Mouse (Mus musculus) fibroblast of lung, adult 2 months (primary cell): ENCODE results near the gene Plcd3.

Experiments
- DNase-seq: peaks from one replicate; pipeline ENCODE4 v3.0.0-alpha.2; 2011; ENCODE audit warnings: low read depth

Gene Plcd3

DNA sequence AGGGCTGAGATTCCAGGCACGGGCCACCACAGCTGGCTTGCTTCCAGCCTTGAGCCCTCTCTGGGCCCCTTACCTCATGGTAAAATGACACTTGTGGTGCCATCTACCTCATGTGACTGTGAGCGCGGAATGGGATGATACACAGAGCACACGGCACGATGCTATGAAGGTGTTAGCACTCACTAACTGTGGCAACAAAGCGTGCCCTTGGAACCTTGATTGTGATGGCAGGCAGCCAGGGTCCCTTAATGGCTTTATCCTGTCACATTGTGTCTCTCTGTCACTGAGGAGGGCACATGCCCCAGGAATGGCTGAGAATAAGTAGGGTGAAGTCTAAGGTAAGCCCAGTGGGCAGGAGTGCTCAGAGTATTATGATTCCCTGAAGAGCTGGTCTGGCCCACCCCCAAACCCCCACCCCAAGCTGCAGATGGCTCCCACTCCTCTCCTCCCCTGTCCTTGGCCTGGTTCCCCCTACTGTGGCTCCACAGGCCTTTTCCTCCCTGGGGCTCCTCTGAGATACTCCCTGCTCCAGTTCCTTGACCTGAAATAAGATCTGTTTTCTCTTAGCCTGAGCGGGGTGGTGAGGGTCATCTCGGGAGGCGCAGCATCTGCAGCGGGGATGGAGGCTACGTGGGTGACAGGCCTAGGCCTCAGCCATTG, 2.8 kb downstream of the Plcd3 start:
- DNase-seq, result no peak

DNA sequence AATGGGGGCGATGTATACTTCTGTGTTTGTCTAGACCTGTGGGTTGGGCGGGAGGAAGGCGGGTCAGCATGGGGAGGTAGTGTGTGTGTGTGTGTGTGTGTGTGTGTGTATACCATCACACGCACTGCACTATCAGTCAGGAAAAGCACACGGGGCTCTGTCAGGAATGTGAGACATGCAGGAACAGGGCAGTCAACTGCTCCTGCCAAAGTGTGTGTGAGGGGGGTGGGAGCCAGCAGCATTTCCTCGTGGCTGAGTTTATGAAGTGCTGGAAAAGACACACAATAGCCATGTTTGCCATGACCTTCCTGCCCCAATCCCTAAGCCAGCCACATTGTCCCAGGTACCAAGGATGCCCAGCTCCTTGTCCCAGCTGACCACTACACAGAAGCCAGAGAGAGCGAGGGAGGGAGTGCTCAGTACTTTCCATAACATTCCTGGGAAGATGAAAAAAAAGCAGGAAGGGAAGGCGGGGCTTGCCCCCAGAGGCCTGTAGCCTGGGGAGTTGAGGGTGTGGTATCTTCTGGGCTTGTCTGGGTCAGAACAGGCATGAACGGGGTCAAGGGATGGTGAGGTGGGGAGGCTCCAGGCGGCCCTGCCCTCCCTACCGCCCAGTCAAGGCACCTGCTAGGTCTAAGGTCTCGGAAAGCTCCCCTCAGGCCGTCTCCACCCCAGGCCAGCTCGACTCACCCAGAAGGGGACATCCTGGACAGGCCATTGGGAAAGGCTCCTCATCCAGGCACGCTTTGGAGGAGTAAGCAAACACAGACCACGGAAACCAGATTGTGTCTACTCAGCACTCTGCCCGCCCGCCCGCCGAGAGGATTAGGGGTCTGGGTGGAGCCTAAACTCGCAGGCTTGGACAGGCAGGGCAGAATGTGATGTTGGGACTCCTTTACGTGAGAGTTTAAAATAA, 4.2 kb downstream of the Plcd3 start:
- DNase-seq, result no peak

DNA sequence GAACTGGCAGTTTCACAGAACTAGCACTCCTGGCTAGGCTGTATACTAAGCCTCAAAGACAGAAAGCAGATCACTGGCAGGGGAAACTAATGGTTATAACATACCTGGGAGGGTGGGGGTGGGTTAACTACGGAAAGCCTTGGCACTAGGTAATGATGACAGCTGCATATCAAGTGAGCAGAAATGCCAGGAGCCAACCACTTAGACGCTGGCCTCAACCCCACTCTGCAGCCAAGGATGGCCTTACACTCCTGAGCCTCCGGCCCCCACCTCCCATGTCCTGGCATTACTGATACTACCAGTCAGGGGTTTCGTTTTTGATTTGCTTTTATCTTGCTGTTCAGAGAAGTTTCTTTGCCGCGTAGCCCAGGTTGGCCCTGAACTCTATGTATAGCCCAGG, 5.7 kb downstream of the Plcd3 start:
- no peak for DNase-seq

DNA sequence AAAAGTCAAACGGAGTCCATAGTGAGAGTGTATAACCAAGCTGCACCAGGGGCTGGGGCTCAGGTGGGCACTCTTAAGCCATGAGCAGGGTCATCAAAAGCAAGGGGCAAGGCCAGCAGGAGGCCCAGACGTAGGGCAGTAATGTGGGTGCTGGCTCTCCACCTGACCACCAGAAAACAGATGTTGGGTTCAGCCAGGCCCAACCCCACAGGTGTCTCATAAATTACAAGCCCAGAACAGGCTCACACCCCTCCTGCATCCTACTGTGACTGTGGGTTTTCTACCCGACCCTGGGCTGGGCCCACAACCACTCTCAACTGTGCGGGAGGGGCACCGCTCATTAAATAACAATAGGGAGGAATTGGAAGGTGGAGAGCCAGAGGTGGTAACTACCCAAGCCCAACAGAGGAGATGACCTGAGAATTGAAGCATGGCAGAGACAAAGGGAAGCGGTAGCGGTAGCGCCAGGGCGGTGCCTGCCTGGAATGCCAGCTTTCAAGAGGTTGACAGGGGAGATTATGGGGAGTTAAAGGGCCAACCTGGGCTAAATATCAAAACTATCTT, 6.3 kb downstream of the Plcd3 start:
- no peak for DNase-seq

DNA sequence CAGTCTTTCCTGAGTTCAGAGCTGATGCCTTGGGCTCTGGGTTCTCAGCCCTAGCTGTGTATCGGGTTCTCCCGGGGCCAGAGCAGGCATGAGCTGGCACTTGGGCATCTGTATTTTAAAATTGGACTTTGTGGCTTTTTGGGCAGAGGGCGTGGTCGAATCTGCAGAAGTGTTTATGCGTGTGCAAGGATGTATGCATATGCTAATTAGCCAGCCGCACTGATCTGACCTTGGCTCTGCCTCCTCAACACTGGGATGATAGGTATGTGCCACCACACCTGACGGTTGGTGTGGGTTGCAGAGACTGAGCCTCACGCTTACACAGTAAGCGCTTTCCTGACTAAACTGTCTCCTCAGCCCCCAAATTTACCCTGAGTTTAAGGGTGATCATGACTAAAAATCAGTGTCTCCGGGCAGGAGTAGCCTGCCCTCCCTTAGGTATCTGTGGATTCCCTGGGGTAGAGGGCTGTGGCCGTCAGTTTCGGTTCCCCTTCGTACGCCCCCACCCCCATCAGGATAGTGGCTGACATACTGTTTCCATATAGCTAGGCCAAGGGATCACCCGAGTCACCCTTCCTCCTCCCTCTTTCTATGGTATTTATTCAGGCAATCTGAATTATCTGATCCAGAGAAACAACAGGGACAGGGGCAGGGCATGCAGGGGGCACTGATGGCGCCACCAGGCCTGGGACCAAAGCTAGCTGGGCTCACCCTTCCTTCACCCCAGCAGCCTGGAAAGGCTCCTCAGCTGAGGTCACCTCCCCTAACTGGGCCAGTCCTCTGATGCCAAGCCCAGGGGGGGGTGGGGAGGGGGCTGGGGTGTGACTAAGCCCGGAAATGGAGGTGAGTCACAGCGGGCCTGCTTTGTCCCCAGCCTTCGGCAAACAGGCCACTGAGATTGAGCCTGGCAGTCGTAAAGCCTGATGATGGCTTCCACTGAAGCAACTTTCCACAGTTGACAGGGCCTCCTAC, 7.3 kb downstream of the Plcd3 start:
- DNase-seq, result peak; percentile 52

- DNase-seq, result no peak
Measured at GRCm38 (mm10) chr11:103093306-103093705, 8.2 kb downstream of the Plcd3 start.

GRCm38 (mm10) chr11:103081631-103082030, 19.8 kb downstream of the Plcd3 start:
- no peak for DNase-seq

DNA sequence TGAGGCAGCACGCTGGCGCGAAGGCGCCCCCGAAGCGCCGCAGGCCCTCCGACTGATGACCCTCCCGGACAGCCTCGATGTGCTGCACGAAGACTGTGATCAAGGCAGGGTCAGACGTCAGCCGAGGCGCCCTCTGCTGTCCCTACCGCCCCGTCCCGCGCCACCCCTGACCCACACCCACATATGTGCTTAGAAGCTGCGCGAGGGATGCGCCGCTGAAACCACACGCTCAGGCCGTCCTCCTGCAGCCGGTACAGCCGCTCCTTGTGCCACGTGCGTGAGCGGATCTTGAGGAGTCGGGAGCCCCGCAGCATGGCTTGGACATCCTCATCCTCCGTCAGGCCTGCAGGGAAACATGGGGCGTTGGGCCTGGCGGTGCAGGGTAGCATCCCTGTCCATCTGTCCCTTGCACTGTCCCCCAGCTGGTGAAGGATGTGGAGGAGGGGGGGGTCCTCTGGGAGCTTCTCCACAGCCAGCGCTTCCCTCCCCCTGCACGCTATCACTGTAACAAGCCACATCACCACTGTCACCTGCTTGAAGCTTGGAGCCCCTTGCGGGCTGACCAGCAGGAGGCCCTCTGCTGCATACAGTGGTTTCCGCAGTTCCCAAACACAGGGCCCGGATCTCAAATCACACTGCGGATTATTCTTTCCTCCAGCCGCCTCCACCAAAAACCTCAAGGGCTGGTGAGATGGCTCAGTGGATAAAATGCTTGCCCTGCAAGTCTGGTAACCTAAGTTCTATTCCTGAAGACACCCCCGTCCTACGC, 21.0 kb downstream of the Plcd3 start:
- DNase-seq, result no peak

DNA sequence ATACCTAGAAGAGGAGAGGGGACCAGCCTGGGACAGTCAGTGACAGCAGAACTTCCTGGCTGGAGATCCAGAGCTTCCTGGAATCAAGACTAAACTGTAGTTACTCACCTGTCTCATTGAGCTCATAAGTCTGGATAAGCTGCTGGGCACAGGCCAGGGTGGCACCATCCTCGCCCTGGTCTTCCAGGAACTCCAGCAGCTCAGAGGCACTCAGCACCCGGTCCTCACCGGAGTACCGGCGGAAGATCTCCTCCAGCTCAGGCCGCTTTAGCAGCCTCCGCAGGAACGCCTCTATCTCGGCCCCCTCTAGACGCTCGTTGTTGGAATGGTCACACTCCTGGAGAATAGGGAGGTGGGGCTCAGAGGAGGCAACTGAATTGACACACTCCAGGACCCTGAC, 23.3 kb downstream of the Plcd3 start:
- DNase-seq, result no peak

- no peak for DNase-seq
Measured at GRCm38 (mm10) chr11:103076581-103076980, 24.9 kb downstream of the Plcd3 start.

DNA sequence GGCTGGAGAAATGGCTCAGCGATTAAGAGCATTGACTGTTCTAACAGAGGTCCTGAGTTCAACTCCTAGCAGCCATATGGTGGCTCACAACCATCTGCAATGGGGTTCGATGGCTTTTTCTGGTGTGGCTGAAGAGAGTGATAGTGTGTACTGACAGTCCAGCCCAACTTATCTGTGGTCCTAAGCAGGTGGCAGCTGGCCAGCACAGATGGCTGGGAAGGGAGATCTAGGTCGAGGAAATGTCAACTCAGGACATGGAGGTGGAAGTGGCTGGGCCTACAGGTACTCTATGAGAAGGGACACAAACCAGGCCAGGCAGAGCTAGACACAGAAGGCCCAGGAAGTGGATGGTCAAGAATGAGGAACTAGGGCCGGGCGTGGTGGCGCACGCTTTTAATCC, 25.4 kb downstream of the Plcd3 start:
- no peak for DNase-seq

DNA sequence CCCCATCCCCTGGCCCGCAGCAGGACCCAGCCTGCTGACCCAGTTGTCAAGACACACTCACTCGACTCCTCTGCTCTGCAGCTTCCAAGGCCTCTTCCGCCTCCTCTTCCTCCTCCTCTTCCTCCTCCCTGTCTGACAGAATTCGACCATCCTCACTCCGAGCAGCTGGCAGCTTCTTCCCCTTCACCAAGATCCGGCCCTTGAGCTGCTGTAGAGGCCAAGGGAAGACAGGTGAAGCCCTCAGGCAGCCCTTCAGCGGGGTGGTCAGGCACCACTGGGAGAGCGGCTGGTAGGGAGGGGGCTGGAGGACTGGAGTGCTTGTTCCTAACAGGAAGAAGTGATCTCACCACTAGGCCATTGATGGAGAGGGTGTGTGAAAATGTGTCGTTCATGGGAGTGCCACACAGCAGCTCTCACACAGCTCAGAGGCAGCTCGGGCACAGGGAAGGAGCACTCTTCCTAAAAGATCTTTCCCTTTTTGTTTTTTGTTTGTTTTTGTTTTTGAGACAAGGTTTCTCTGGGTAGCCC, 26.6 kb downstream of the Plcd3 start:
- no peak for DNase-seq

DNA sequence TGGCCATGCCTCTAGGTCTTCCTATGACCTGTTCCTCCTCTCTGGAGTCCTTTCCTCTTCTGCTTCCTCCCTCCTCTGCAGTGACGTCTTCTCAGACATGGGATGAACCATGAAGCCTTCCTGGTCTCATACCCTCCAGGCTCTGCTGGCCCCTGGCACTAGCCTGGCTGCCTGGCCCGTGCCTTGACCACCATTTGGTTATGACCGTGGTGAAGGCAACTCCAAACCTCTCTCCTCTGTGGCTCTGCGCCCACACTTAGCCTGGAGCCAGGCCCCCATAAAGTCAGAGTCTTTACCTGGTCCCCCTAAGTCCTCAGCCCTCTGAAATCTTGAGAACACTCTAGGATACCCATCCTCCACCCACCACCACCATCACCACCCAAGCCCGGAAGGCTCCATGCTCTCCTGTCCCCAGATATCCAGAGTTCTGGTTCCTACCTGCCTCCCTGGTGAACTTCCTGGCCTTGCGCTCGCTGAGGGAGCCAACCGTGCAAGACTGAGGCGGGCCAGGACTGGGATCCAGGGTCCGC, 27.3 kb downstream of the Plcd3 start:
- no peak for DNase-seq

- DNase-seq, result no peak
Measured at GRCm38 (mm10) chr11:103073671-103074070, 27.8 kb downstream of the Plcd3 start.

DNA sequence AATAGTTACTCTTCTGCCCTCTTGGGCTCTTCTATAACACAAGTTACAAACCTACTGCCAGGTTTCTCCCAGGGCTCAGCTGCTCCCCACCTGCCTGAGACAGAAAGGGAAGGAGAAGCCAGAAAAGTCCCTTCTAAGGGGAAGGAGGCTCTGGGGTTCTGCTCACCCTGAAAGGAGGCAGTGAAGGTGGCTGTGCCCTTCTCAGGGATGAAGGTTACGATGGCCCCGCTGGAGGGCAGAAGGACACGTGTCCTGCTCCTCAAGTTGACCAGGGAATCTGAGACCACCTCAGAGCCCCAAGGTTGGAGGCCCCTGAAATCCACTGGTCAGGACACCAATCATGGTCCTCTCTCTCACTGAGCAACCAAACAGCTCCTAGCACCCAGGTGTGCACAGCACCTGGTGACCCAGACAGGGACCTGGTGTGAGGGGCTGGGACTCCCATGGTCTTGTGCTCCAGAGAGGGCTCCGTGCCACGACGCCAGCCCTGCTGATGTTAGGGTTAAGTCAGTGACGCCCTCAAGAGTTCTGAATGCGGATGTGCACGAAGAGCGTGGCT, 31.1 kb downstream of the Plcd3 start:
- DNase-seq, result no peak

DNA sequence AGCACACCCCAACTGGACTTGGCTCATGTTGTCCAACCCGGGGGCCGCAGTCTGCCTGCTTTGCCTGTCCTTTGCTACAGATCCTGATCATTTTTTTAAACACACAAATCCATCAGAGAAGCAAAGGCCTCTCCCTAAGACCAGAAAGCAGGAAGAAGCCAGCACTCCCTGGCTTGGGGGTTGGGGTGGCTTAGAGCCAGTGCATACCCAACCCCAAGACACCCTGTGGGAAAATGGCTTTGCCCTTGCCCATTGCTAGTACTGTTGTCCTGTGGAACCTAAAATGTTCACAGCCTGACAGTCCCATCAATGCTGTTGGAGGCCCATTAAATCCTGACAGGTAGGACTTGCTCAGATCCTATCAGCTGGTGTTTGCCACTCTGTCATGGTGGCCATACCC, 31.7 kb downstream of the Plcd3 start:
- no peak for DNase-seq

- no peak for DNase-seq
Measured at GRCm38 (mm10) chr11:103068884-103069283, 32.6 kb downstream of the Plcd3 start.

- DNase-seq, result no peak
Measured at GRCm38 (mm10) chr11:103068272-103068671, 33.2 kb downstream of the Plcd3 start.

DNA sequence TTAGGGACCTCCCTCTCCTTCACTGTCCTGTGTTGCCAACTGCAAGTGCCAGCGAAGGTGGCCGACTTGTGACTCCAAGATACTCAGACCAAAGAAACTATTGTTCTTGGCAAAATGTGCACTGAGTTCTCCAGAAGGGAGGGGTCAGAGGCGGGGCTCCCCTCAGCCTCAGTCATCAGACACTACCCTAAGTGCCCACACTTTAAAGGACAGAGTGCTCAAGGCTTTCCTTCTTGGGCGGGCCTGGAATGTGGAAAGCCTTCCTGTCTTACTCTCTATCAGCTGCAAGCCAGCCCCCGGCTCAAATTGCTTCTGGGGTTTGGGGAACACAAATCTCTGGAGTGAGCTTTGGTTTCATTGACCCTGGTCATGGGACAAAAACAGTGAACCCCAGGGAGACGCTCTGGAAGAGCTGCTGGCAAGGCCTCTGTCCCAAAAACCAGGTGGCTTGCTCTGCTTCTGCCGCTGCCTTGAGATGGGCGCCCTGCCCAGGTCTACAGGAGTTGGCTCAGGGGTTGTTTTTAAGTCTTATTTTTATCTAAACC, 33.9 kb downstream of the Plcd3 start:
- DNase-seq, result no peak

- no peak for DNase-seq
Measured at GRCm38 (mm10) chr11:103067051-103067361, 34.5 kb downstream of the Plcd3 start.
